Mouse (Mus musculus) B cell, adult 2 months (primary cell): ENCODE measurements around the gene Tfcp2l1.
"Not testable (repeated sequence)": the region's sequence is repeated elsewhere in the genome, so short reads cannot be mapped to it uniquely, and the experiment has no call there.

Experiments
- DNase-seq, 2 experiments: peaks; one replicate each; pipeline ENCODE4 v3.0.0; 2022

Gene Tfcp2l1

GRCm38 (mm10) chr1:118627781-118628464, at the start of gene Tfcp2l1:
TSS of gene Tfcp2l1 (plus strand) at chr1:118627945.
- DNase-seq: peak; percentile 67 to 69

- no peak for DNase-seq
Measured at GRCm38 (mm10) chr1:118580174-118580702, 47.5 kb upstream of the Tfcp2l1 start.

- no peak for DNase-seq
Measured at GRCm38 (mm10) chr1:118581179-118581578, 46.6 kb upstream of the Tfcp2l1 start.

- DNase-seq: no peak
Measured at GRCm38 (mm10) chr1:118589721-118590120, 38.0 kb upstream of the Tfcp2l1 start.

- DNase-seq: no peak
Measured at GRCm38 (mm10) chr1:118592933-118593332, 34.8 kb upstream of the Tfcp2l1 start.

- DNase-seq: no peak
Measured at GRCm38 (mm10) chr1:118595395-118595794, 32.4 kb upstream of the Tfcp2l1 start.

GRCm38 (mm10) chr1:118597475-118598213, 30.1 kb upstream of the Tfcp2l1 start:
- DNase-seq: no peak

- no peak for DNase-seq
Measured at GRCm38 (mm10) chr1:118598339-118598738, 29.4 kb upstream of the Tfcp2l1 start.

GRCm38 (mm10) chr1:118613631-118614183, 14.0 kb upstream of the Tfcp2l1 start:
- no peak for DNase-seq

- DNase-seq: not testable (repeated sequence)
Measured at GRCm38 (mm10) chr1:118621055-118621454, 6.7 kb upstream of the Tfcp2l1 start.

- no peak for DNase-seq
Measured at GRCm38 (mm10) chr1:118622857-118623256, 4.9 kb upstream of the Tfcp2l1 start.

GRCm38 (mm10) chr1:118625461-118625860, 2.3 kb upstream of the Tfcp2l1 start:
- no peak for DNase-seq

GRCm38 (mm10) chr1:118625921-118626320, 1.8 kb upstream of the Tfcp2l1 start:
- DNase-seq: no peak

- DNase-seq: no peak
Measured at GRCm38 (mm10) chr1:118626452-118626851, 1.3 kb upstream of the Tfcp2l1 start.

- DNase-seq: peak; percentile 7 to 24
Measured at GRCm38 (mm10) chr1:118633415-118633980, 5.8 kb downstream of the Tfcp2l1 start.

- DNase-seq: no peak
Measured at GRCm38 (mm10) chr1:118642296-118642999, 14.7 kb downstream of the Tfcp2l1 start.

GRCm38 (mm10) chr1:118643138-118643979, 15.6 kb downstream of the Tfcp2l1 start:
- DNase-seq: no peak

- no peak for DNase-seq
Measured at GRCm38 (mm10) chr1:118645701-118646100, 18.0 kb downstream of the Tfcp2l1 start.

- no peak for DNase-seq
Measured at GRCm38 (mm10) chr1:118648015-118648414, 20.3 kb downstream of the Tfcp2l1 start.

- no peak for DNase-seq
Measured at GRCm38 (mm10) chr1:118649933-118650770, 22.4 kb downstream of the Tfcp2l1 start.

- DNase-seq: no peak
Measured at GRCm38 (mm10) chr1:118650771-118651080, 23.0 kb downstream of the Tfcp2l1 start.
